Mouse (Mus musculus) kidney, adult 8-10 months (tissue): ENCODE results near the gene Kcnk13.
"Not testable (repeated sequence)": the region's sequence is repeated elsewhere in the genome, so short reads cannot be mapped to it uniquely, and the experiment has no call there.

Source experiments
- DNase-seq, 2 experiments: peaks; one replicate each; pipeline ENCODE4 v3.0.0; 2022

Gene Kcnk13

GRCm38 (mm10) chr12:99966116-99966770, 1.9 kb downstream of the Kcnk13 start:
- DNase-seq = no peak

GRCm38 (mm10) chr12:99966881-99967363, 2.6 kb downstream of the Kcnk13 start:
- no peak for DNase-seq

- no peak for DNase-seq
Measured at GRCm38 (mm10) chr12:99969906-99970305, 5.6 kb downstream of the Kcnk13 start.

- not testable (repeated sequence) for DNase-seq
Measured at GRCm38 (mm10) chr12:99971205-99971894, 7.1 kb downstream of the Kcnk13 start.

GRCm38 (mm10) chr12:99972825-99973224, 8.5 kb downstream of the Kcnk13 start:
- DNase-seq = no peak

GRCm38 (mm10) chr12:99973659-99974058, 9.4 kb downstream of the Kcnk13 start:
- no peak for DNase-seq

- no peak for DNase-seq
Measured at GRCm38 (mm10) chr12:99979541-99979940, 15.2 kb downstream of the Kcnk13 start.

GRCm38 (mm10) chr12:99986797-99987196, 22.5 kb downstream of the Kcnk13 start:
- no peak for DNase-seq

- DNase-seq = no peak
Measured at GRCm38 (mm10) chr12:99988144-99988543, 23.8 kb downstream of the Kcnk13 start.

- no peak for DNase-seq
Measured at GRCm38 (mm10) chr12:99992362-99992862, 28.1 kb downstream of the Kcnk13 start.

GRCm38 (mm10) chr12:99993146-99993890, 29.0 kb downstream of the Kcnk13 start:
- no peak for DNase-seq

- no peak for DNase-seq
Measured at GRCm38 (mm10) chr12:99995951-99996350, 31.7 kb downstream of the Kcnk13 start.

GRCm38 (mm10) chr12:99999726-100000125, 35.4 kb downstream of the Kcnk13 start:
- DNase-seq = no peak

GRCm38 (mm10) chr12:100000381-100000780, 36.1 kb downstream of the Kcnk13 start:
- DNase-seq = no peak

GRCm38 (mm10) chr12:100001246-100001645, 36.9 kb downstream of the Kcnk13 start:
- DNase-seq = no peak

GRCm38 (mm10) chr12:100001910-100002309, 37.6 kb downstream of the Kcnk13 start:
- DNase-seq = no peak

- no peak for DNase-seq
Measured at GRCm38 (mm10) chr12:100002914-100003587, 38.8 kb downstream of the Kcnk13 start.

GRCm38 (mm10) chr12:100005285-100005684, 41.0 kb downstream of the Kcnk13 start:
- DNase-seq = no peak

- DNase-seq = no peak
Measured at GRCm38 (mm10) chr12:100006681-100007080, 42.4 kb downstream of the Kcnk13 start.

- DNase-seq = no peak
Measured at GRCm38 (mm10) chr12:100012839-100013238, 48.5 kb downstream of the Kcnk13 start.

GRCm38 (mm10) chr12:100015146-100015545, 50.8 kb downstream of the Kcnk13 start:
- DNase-seq = no peak

- no peak for DNase-seq
Measured at GRCm38 (mm10) chr12:100017709-100018108, 53.4 kb downstream of the Kcnk13 start.

- no peak for DNase-seq
Measured at GRCm38 (mm10) chr12:100022490-100022889, 58.2 kb downstream of the Kcnk13 start.
